In genomic region chr2:25577951-25578795, GRCm38 (mm10) we compare ENCODE assay signal across 7 mouse cellular contexts. TPM values are rescaled to one million over a fixed set of nuclear protein-coding genes. Genes with fewer than 3 reads are reported as not detected.
A peak's percentile ranks its signal among the peaks of the same experiment; 100 is the strongest.
DNase-seq lines count a peak whose midpoint lies in the region; ATAC-seq and TF ChIP-seq lines count a peak whose summit lies in the region.

No protein-coding gene starts in this region.

- H3K27ac ChIP-seq in lung, embryonic 16.5 days (ENCODE audit: low read length): no peak overlapping the region
- H3K27ac ChIP-seq in heart, embryonic 15.5 days: no peak overlapping the region
- H3K27ac ChIP-seq in liver, embryonic 14.5 days: no peak overlapping the region

- peak overlapping the region; percentile 34 for H3K4me2 ChIP-seq in lung, embryonic 16.5 days (ENCODE audit: low read depth, low read length)
- peak overlapping the region; percentile 52 for H3K4me2 ChIP-seq in heart, embryonic 15.5 days
- no peak overlapping the region for H3K4me2 ChIP-seq in liver, embryonic 14.5 days (ENCODE audit: low read depth)

- TF ChIP-seq CTCF in liver, embryonic 14.5 days (IDR thresholded peaks at IDR 0.05; ENCODE audit: low read depth): peak; percentile 33; the same call in 1 of the 2 replicates

- peaks cover 49% of the 10 kb centered on the region for H3K4me1 ChIP-seq in lung, embryonic 16.5 days (replicated peaks; ENCODE audit: control insufficient read depth, insufficient read depth, low read length)
- H3K4me1 ChIP-seq in heart, embryonic 15.5 days (replicated peaks): peaks cover 76% of the 10 kb centered on the region
- peaks cover 8 to 15% of the 10 kb centered on the region in 2 experiments for H3K4me1 ChIP-seq in liver, embryonic 14.5 days (replicated peaks; ENCODE audit: control insufficient read depth in 2 of 2, insufficient read depth in 2 of 2, low read length in 1 of 2)

- no peaks in the 10 kb centered on the region for H3K9me3 ChIP-seq in lung, embryonic 16.5 days (ENCODE audit: control insufficient read depth, low read length)
- no peaks in the 10 kb centered on the region for H3K9me3 ChIP-seq in heart, embryonic 15.5 days (replicated peaks)
- no peaks in the 10 kb centered on the region for H3K9me3 ChIP-seq in liver, embryonic 14.5 days (ENCODE audit: control insufficient read depth, low read length)

- no peak for DNase-seq in lung, adult 18-20 months
- peak; percentile 67 to 68 for DNase-seq in cerebellum, postnatal 14 days
- DNase-seq in liver, embryonic 14.5 days (ENCODE audit: low read depth in 3 of 3, low spot score in 3 of 3): no peak
- DNase-seq in c-Kit-positive CD71-positive TER-119-positive erythroid progenitor cells, embryonic 14.5 days (ENCODE audit: low spot score): no peak
- no peak for DNase-seq in left cerebral cortex, adult 11 months (ENCODE audit: low spot score)

- ATAC-seq in lung, embryonic 16.5 days (ENCODE audit: low read depth): no peak
- ATAC-seq in heart, embryonic 15.5 days (replicated peaks; ENCODE audit: insufficient number of reproducible peaks, insufficient read depth, low FRiP score, low read depth): no peak
- no peak for ATAC-seq in liver, embryonic 14.5 days (ENCODE audit: insufficient read depth)

- peak overlapping the region; percentile 39; the same call in 1 of the 2 replicates for H3K9ac ChIP-seq in lung, embryonic 16.5 days (ENCODE audit: low read length)
- peak overlapping the region; percentile 26 for H3K9ac ChIP-seq in heart, embryonic 15.5 days
- no peak overlapping the region for H3K9ac ChIP-seq in liver, embryonic 14.5 days (replicated peaks)

- 5% methylated on average over 75 of the region's 75 CpGs for WGBS in lung, embryonic 16.5 days
- 5% methylated on average over 75 of the region's 75 CpGs for WGBS in heart, embryonic 15.5 days
- 4% methylated on average over 75 of the region's 75 CpGs for WGBS in liver, embryonic 14.5 days (ENCODE audit: insufficient replicate concordance)

- TF ChIP-seq EP300 in liver, embryonic 14.5 days (IDR thresholded peaks at IDR 0.05; ENCODE audit: low read depth): no peak

- no peaks in the 10 kb centered on the region; the same call in 1 of the 2 replicates for H3K36me3 ChIP-seq in lung, embryonic 16.5 days (ENCODE audit: control insufficient read depth, insufficient read depth, low read length)
- no peaks in the 10 kb centered on the region for H3K36me3 ChIP-seq in heart, embryonic 15.5 days
- no peaks in the 10 kb centered on the region for H3K36me3 ChIP-seq in liver, embryonic 14.5 days (replicated peaks; ENCODE audit: control insufficient read depth, insufficient read depth, low read depth)

- H3K27me3 ChIP-seq in lung, embryonic 16.5 days (ENCODE audit: control insufficient read depth, insufficient read depth, low read depth, low read length): peaks cover 57% of the 10 kb centered on the region
- peaks cover 55% of the 10 kb centered on the region for H3K27me3 ChIP-seq in heart, embryonic 15.5 days
- peaks cover 58% of the 10 kb centered on the region for H3K27me3 ChIP-seq in liver, embryonic 14.5 days (ENCODE audit: control insufficient read depth, insufficient read depth, low read length)

- peak overlapping the region; percentile 35 for H3K4me3 ChIP-seq in lung, embryonic 16.5 days (ENCODE audit: low read length)
- H3K4me3 ChIP-seq in heart, embryonic 15.5 days: peak overlapping the region; percentile 35
- no peak overlapping the region for H3K4me3 ChIP-seq in liver, embryonic 14.5 days (ENCODE audit: insufficient read depth in 1 of 2, low read depth in 2 of 2, low read length in 2 of 2)

RNA-seq across cellular contexts. Expression of gene Phpt1, which starts 3.1 kb away (rescaled TPM):
- 164 and 167 TPM in 2 replicates for polyA plus RNA-seq in lung, embryonic 16.5 days (2015; fragmentation: Nextera tagmentation; extraction: Ambion mirVana)
- 171 and 175 TPM in 2 replicates for polyA plus RNA-seq in heart, embryonic 15.5 days (2015; fragmentation: Nextera tagmentation; extraction: Ambion mirVana)
- 29.5 and 31.4 TPM in 2 replicates for polyA plus RNA-seq in liver, embryonic 14.5 days (2012; rRNA removed)
- 44.9 and 46.5 TPM in 2 replicates for polyA plus RNA-seq in liver, embryonic 14.5 days (2014; fragmentation: Nextera tagmentation; extraction: Ambion mirVana)

RNA-seq across cellular contexts. Expression of gene Ajm1, which starts 3.4 kb away (rescaled TPM):
- 0.21 TPM in 1 of 2 replicates, not detected in the other for polyA plus RNA-seq in lung, embryonic 16.5 days (2015; fragmentation: Nextera tagmentation; extraction: Ambion mirVana)
- polyA plus RNA-seq in heart, embryonic 15.5 days (2015; fragmentation: Nextera tagmentation; extraction: Ambion mirVana): 0.22 and 0.30 TPM in 2 replicates
- polyA plus RNA-seq in liver, embryonic 14.5 days (2012; rRNA removed): 0.07 and 0.11 TPM in 2 replicates
- polyA plus RNA-seq in liver, embryonic 14.5 days (2014; fragmentation: Nextera tagmentation; extraction: Ambion mirVana): not detected in 2 replicates

RNA-seq across cellular contexts. Expression of gene Mamdc4, which starts 3.5 kb away (rescaled TPM):
- polyA plus RNA-seq in lung, embryonic 16.5 days (2015; fragmentation: Nextera tagmentation; extraction: Ambion mirVana): 3.1 and 8.2 TPM in 2 replicates
- 3.4 and 9.8 TPM in 2 replicates for polyA plus RNA-seq in heart, embryonic 15.5 days (2015; fragmentation: Nextera tagmentation; extraction: Ambion mirVana)
- 1.6 and 9.7 TPM in 2 replicates for polyA plus RNA-seq in liver, embryonic 14.5 days (2012; rRNA removed)
- polyA plus RNA-seq in liver, embryonic 14.5 days (2014; fragmentation: Nextera tagmentation; extraction: Ambion mirVana): 0.18 and 0.25 TPM in 2 replicates

RNA-seq across cellular contexts. Expression of gene Edf1, which starts 20.5 kb away (rescaled TPM):
- 319 and 355 TPM in 2 replicates for polyA plus RNA-seq in lung, embryonic 16.5 days (2015; fragmentation: Nextera tagmentation; extraction: Ambion mirVana)
- polyA plus RNA-seq in heart, embryonic 15.5 days (2015; fragmentation: Nextera tagmentation; extraction: Ambion mirVana): 276 and 289 TPM in 2 replicates
- polyA plus RNA-seq in liver, embryonic 14.5 days (2012; rRNA removed): 86.5 and 104 TPM in 2 replicates
- polyA plus RNA-seq in liver, embryonic 14.5 days (2014; fragmentation: Nextera tagmentation; extraction: Ambion mirVana): 192 and 203 TPM in 2 replicates

RNA-seq across cellular contexts. Expression of gene Rabl6, which starts 30.1 kb away (rescaled TPM):
- 60.7 and 61.8 TPM in 2 replicates for polyA plus RNA-seq in lung, embryonic 16.5 days (2015; fragmentation: Nextera tagmentation; extraction: Ambion mirVana)
- polyA plus RNA-seq in heart, embryonic 15.5 days (2015; fragmentation: Nextera tagmentation; extraction: Ambion mirVana): 41.0 and 50.2 TPM in 2 replicates
- polyA plus RNA-seq in liver, embryonic 14.5 days (2012; rRNA removed): 19.0 and 21.5 TPM in 2 replicates
- 18.6 and 19.7 TPM in 2 replicates for polyA plus RNA-seq in liver, embryonic 14.5 days (2014; fragmentation: Nextera tagmentation; extraction: Ambion mirVana)

Comparison
In these comparisons a context has a peak if more than half of its experiments do, and no peak if none do; other contexts are left out.
1. H3K4me3 ChIP-seq: peak in lung, embryonic 16.5 days (single experiment) and heart, embryonic 15.5 days (single experiment); none in liver, embryonic 14.5 days (0 of 2).
2. DNase-seq: peak in cerebellum, postnatal 14 days (2 of 2); none in lung, adult 18-20 months (0 of 2), liver, embryonic 14.5 days (0 of 3), c-Kit-positive CD71-positive TER-119-positive erythroid progenitor cells, embryonic 14.5 days (single experiment) and left cerebral cortex, adult 11 months (single experiment).